Mouse (Mus musculus) gastrocnemius, adult 8-10 months (tissue): ENCODE results near the gene Plxna4. TPM values are rescaled to one million over a fixed set of nuclear protein-coding genes. Genes with fewer than 3 reads are reported as not detected.

Experiments used
- DNase-seq, 2 experiments: peaks; one replicate each; pipeline ENCODE4 v3.0.0; 2022; ENCODE audit warnings: low spot score in 2 of 2
- total RNA-seq, 4 experiments: library from RNA; stranded (reverse); gene quantifications; 2 replicates each; pipeline ENCODE4 v1.2.4; 2022

The Plxna4 gene
- total RNA-seq, 4 experiments from 2014 or later = 1.6 to 2.9 (median 2.0) TPM

DNA sequence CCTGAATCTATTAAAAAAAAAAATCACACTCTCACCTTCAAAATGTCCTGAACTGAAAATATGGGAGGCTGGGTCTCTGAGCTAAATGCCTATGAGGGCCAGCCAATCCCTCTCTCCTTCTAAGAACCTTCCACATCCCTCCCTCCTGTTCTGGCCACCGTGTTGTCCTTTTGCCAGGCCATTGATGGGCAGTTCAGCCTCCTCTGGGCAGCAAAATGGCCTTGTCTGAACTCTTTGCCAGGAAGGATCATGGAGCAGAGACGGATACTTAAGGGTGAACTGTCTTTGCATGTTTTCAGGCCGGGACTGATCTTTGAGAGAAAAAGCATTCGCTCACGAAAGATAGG is 408.0 kb downstream of the Plxna4 start:
- no peak for DNase-seq

DNA sequence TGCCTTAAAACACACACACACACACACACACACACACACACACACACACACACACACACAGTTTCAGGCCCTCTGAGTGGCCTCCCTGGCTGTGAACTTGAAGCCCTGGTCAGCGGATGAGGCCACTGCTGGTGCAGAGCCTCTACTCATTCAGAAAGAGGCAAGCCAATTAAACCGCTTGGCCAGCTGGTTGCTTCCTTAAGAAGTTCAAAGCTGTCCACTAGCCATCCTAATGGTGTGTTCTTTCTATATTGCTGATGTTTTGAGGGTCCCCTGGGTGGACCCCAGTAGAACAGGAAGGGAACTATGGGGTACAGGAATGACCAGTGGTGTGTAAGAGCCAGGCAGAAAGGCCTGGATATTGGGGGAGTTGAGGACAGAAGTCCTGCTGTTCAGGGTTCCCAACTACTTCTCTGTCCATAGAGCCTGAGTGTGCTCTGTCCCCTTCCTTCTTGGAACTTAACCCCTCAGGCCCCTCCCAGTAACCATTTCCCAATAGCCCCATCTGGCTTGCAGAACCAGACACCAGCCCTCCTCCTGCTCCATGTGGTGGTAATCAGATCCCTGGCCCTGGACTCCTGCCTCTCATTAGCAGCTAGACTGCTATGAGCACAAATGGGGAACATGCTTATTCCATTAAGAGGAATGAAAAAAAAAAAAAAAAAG is 408.5 kb downstream of the Plxna4 start:
- DNase-seq = peak in 1 of 2 experiments; percentile 6

DNA sequence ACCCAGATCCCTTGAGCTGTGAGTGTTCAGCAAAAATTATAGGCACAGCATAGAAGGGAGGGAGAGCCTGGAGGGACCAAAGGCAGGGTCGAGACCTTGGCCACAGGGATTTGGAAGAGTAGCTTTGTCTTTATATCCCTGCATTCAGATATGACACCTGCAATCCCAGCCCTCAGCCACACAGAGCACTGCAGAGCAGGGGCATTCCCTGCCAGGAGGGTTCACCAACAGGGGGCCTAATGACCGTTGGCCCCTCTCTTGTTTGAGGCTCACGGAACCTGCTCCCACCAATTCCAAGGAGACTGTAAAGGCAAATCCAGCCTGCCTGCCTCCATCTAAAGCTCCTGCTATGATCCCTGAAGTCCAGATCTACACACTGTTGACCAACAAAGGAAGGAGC is 410.1 kb downstream of the Plxna4 start:
- DNase-seq = no peak

DNA sequence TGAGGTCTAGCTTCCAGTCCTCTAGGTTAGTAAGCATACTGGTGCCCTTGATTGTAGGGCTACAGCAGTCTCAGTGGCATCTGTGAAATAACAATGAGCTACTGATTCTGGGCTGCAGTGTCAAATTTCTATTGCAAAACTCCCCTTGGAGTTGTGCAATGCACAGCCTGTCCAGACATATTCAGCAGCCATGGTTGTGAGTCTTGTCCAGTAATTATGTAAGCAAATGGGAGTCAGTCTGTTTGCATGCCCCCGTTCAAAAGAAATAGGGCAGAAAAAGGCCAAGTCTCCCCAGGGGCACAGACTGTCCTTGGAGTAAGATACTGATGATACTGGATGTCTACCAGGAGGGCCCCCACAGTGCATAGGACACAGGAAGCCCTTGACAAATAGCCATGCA is 420.3 kb downstream of the Plxna4 start:
- no peak for DNase-seq

DNA sequence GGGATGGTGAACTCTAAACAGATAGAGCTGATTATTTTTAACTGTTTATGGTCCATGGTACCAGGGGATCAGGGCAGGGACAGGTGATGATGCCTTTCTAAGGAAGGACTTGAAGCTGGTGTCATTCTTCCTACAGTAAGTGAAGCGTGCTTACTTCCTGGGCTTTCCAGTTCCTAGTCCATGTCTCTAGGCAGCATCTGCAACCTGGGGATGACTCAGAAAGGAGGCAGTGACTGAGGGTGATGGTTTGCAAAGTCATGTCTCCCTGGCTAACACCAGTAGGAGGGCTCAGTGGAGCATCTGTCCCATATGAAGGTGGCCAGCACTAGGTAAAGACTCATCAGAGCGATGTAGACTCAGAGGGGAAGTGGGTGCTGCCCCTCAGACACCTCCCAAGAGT is 427.6 kb downstream of the Plxna4 start:
- no peak for DNase-seq

DNA sequence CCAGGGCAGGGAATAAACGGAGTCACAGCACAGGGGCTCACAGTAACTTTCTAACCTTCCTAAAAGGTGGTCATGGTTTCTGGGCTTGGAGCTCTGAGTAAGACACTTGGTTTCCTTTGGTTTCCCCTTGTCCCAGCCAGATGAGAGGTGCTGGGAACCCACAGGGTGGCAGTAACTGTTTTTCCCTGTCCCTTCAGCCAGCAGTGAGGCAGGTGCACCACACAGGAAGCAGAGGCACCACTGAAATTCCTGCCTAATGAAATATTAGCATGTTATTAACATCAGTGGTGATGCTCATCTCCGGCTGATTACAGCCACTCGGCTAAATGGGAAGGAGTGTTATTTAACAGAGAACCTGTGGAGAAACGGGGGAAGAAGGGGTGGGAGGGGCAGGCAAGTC is 428.1 kb downstream of the Plxna4 start:
- DNase-seq = no peak

DNA sequence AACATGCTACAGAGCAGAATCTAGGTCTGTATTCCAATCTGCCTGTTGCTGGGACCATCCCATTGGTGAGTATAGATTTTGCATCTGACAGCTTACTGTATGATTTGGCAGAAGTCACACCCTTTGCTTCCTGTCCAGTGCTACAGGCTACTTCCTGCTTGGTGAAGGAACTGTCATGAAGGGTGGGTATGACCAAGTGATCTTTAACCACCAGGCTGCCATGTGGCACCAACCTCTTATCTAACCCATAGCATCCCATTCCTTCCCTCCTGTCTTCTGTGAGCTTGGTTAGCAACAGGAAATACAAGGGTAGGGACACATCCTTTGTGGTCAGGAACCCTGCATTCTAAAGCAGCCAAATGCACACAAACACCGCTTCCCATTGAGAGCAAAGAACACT is 429.6 kb downstream of the Plxna4 start:
- no peak for DNase-seq

DNA sequence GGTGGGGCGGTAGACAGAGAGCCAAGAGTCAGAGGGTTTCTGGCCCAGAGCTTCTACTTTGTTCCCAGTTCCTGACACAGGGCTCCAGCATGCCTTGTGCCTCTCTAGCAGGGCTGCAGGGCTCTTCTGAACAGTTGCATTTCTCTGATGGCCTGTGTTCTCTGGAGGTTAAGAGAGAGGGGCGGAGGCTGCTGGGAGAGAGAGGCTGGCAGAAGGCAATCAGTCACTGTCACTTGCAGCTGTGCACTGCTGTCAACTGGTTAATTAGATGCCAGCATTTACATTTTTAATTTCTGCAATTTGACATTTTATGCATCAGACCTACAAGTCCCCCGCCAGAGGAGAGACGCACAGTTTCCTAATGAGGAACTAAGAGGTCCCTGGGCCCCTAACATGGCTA is 434.8 kb downstream of the Plxna4 start:
- DNase-seq = no peak

DNA sequence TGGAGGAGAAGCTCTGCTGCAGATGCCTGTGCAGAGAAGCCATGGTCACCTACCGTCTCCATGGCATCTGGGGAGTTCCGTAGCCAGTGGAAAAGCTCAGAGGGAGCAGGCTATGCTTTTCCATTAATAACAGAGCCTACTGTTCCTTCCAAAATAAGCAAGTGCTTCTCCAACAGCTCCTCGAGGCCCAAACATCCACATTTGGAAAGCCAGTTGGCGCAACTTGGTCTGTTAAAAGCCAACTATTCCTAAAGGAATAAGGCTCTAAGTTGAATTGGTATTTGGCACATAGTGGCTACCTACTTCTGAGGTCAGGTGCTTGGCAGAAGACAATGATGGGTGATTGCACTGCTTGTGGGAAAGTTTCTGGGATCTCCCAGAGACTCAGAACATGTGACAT is 437.2 kb downstream of the Plxna4 start:
- DNase-seq = no peak

DNA sequence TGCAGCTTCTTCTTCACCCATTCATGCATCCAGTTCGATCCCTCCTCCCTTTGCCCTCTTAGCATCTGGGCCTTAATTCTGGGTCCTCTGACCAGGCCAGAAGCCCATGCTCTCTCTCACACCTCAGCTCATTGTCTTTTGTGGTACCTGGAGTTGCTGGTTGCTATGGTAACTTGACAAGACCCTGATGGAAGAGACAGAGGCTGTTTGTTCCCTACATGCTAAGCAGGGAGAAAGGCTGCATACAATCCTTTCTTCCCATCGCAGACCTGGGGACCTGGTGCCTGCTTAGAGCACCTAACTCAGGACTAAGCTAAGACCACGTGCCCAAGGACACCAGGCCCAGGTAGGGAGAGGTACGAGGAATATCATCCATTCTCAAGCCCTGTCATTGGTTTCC is 443.2 kb downstream of the Plxna4 start:
- no peak for DNase-seq

DNA sequence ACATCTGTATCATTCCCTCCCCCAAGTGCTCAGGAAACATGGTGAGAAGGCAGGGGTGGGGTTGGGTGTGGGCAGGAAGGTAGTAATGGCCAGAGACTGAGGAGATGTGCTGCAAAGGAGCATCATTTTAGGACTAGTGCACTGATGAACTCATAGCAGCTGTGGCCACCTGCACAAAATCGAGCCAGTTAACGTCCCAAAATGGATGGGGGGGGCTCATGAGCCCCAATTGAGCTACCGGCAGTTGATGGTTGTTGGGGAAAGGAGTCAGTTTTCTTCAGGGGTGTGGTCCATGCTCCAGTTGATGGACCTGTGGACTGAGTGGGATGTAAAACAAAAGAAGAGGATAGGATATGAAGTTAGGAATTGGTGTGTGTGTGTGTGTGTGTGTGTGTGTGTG is 448.5 kb downstream of the Plxna4 start:
- no peak for DNase-seq

DNA sequence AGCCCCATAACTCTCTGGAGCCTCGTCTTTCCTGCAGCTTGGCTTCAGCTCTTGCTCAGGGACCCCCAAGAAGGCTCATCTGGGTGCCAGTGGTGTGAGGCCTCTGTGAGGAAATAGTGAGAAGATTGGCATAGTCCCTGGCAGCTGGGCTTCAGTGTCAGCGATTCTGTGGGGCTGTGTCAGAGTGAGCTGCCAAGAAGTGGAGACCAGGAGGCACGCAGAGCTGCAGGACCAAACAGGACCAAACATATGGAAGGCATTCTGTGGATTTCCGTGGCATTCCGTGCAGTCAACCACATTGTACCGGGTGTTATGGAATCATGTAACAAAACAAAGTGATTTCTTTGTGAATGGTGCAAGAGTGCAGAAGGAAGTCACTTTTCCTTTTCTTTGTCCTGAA is 461.1 kb downstream of the Plxna4 start:
- DNase-seq = no peak

DNA sequence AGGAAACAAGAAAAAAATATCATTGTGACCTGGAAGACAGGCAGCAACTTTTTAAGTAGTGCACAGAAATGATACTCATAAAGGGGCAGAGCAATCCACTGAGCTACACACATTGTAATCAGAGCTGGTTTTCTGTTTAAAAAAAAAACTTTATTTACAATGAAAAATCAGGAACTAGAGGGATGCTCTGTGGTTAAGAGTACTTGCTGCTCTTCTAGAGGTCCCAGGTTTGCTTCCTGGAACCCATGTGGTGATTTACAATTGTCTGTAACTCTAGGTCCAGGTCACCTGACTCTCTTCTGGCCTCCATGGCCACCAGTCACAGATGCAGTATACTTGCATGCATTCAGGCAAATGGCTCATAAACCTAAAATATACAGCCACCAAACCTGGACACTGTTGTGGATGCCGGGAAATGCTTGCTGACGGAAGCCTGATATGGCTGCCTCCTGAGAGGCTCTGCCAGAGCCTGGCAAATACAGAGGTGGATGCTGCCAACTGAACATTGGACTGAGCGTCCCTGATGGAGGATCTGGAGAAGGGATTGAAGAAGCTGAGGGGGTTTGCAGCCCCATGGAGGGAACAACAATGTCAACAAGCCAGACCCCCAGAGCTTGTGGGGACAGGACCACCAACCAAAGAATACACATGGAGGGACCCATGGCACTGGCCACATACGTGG is 465.3 kb downstream of the Plxna4 start:
- no peak for DNase-seq

DNA sequence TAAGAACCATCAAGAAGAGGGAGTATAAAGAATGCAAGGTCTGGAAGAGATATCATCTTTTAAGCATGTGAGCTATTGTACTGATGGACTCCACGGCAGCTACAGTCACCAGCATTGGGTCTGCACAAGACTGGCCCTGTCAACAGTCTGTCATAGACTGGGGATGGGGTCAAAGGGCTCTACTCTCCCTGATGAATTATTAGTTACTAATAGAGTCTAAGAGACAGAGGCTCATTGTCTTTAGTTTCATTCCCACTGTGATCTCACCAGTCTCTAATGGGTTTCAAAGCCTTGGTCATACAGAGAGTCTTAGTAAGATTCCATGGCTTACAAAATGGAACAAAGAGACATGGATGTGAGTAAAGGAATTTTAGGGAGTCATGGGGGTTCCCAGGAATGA is 467.1 kb downstream of the Plxna4 start:
- DNase-seq = no peak

DNA sequence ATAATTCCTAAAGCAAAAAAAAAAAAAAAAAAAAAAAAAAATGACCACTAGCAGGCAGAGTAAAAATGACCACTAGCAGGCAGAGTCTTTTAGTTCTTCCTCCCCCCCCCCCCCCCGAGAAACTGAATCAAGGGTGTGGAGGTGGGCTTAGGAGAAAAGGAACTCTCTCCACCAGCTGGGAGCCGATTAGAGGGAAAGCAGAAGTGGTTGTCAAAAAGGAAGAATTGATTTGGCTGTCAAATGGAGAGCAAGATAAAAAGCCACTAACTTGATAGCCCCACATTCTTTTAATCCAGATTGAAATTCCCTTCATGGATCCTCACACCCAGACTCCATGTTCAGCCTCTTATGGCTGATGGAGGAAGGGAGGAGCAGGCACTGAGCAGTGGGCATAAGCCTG is 478.8 kb downstream of the Plxna4 start:
- DNase-seq = no peak

DNA sequence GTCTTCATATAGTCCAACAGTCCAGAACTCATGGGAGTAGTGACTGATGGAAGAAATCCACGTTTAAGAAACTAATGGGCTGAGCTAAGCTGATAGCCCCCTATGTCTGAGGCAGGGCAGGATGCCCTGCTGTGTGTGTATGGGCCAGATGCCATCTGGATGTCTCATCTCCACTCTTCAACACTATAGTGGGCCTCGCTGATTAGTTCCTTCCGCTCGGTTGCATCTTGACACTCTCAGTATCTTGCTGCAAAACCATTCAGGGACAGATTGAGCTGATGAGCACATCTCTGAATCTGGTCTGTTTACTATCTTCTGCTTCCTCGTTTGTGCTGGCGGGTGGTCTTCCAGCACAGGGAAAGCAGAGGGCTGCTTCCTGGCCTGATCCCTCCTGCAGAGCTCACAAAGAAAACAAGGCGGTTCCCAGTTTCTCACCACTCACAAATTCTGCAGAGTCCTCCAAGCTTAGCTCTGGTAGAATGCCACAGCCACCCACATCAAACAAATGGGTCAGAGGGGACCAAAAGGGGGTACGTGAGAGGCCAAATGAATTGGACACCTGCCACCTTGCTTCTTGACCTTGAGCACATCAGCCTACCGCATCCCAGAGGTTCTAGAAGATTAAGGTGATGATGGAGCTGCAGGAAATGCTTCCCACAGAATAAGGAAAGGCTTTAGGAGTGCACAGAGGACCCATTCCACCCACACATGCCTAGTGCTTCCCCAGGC is 482.3 kb downstream of the Plxna4 start:
- no peak for DNase-seq
